Mouse (Mus musculus) CD8-positive naive resting alpha-beta T cell, adult 2 months (primary cell): ENCODE measurements around the gene BC037034.

ENCODE experiments used
- DNase-seq, 2 experiments: peaks; one replicate each; pipeline ENCODE4 v3.0.0; 2022; ENCODE audit warnings: low read depth in 2 of 2, low spot score in 2 of 2

The BC037034 gene

DNA sequence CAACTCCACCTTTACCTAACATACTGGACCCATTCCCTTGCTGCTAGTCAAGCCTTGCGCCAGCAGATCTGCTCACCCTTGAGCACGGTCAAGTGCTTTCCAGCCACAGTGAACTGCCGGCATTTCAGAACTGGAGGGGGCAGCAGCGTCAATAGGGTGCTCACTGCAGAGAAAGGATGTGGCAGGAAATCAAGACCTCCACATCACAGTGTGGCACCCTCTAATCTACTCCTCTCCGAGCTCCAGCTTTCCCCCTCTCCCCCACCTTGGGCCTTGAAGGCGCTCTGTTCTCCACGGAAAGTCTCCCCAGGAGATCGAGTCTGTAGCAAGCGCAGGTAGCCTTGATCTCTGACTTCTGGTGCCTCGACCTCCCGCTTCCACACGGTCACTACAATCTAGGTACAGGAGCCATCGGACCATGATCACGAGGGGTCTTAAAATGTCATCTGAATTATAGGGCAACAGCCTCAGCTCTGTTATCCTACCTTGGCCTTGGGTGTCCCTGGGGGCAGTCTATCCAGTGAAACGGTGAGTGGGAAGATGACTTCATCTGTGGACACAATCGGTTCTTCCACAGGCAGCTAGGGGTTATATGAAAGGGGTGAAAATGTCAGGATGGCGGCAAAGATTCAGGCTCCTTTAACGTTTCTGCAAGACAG, 1.1 kb downstream of the BC037034 start:
- no peak for DNase-seq

DNA sequence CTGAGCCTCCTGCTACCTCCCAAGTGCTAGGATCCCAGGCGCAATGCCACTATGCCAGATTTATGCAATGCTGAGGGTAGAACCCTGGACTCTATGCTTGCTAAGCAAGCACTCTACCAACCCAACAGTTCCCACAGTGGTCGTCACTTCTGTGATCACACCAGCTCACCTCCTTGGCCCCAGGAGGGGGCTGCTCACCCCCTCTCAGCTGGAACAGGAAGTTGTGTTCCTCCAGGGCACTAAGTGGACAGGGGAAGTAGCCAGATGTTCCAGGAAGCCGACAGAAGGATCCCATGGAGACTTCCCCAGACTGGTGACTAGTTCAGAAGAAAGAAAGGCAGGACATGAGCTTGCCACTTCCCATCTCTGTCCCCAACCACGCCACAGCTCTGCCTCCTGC, 1.8 kb downstream of the BC037034 start:
- no peak for DNase-seq

DNA sequence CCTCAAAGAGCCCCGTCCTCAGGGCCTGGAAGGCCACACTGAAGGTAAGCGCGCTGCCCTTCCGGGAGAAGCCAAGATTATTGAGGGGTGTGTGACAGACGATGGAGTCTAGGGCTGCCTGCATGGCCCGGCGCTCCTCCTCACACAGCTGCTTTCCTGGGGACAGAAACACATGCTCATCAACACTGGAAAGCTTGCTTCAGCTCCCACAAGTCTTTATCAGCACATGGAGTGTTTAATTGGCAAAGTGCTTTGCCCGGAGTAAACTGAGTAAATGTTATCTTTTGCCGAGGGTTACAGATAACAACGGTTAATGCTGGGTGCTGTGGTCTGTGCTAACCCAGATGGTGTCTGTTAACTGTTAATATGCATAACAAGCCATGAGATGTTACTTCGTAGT, 3.0 kb downstream of the BC037034 start:
- DNase-seq, result no peak

DNA sequence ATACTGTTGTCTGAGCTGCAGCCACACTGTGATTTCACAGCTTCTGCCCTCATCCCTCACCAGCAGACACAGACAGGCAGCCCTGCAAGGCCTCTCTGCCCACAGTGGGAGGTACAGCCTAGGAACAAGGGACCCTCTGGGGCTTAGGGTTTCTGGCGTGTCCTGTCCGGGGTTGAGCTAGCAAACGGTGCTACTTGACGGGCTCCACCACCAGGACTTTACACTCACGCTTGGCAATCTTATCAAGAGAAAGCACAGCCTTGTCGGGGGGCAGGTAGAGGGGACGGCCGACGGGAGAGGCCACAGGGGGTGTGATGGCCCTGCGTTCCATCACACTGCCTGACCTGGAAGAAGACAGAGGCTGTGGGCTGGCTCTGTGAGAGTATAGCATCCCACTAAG, 3.8 kb downstream of the BC037034 start:
- DNase-seq, result no peak

DNA sequence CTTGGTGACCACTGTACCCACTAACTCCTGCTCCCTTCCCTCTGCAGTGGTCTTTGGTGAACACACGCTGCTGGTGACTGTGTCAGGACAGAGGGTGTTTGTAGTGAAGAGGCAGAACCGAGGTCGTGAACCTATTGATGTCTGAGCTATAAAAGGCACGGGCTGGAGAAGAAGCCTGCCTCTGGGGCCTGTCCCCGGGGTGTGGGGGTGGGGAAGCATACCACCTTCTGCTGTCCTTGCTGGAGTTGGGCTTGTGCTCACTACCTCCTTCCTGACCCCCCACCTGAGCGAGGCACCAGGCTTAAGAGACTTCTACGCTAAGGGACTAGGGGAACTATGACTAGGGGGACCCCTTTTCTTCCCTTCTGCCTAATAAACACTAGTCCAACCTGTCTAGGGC, 4.8 kb downstream of the BC037034 start:
- DNase-seq, result no peak

DNA sequence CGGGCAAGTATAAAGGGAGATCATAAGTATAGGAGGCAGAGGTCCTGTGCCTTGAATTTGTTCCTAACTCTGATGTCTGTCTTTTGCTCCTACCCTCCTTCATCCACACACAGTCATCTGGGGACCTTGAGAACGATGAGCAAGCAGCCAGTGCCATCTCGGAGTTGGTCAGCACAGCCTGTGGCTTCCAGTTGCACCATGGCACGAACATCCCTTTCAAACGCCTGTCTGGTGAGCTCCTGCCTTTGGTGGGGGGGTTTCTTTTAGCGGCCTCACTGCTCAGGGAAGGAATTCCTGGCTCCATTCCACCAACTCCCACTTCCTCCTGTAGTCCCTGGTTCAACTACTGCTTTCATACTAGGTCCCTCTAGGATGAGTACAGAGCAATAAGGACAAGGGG, 5.3 kb downstream of the BC037034 start:
- no peak for DNase-seq

DNA sequence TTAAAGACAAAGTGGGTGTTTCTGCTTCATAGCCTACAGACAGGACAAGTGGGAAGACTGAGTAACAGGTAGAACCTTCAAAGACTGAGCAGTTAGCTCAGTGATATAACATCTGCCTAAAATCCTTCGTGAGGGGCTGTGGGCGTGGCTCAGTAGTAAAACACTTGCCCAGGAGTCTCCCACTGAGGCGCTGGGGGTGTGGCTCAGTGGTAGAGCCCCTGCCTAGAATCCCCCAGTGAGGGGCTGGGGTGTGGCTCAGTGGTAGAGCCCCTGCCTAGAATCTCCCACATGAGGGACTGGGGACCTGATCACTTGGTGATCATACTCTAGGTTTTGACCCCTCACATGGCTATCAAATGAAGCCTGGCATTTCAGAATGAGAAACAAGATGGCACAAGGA, 5.8 kb downstream of the BC037034 start:
- DNase-seq, result no peak

DNA sequence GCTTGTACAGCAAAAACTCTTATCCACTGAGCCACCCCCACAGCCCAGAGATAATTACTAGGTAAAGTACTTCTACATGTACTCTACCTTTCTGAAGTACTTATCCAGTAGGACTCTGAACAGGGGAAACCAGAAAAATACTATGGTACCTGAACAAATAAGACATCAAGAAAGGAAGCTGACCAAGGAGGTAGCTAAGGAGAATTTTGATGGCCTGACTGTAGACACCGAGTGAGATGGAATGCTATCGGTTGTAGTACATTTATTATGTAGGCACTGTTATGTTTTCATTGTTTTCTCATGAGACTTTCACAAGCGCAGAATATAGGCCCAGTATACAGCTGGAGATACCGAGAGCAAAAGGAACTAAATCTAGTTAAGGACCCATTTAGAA, 6.3 kb downstream of the BC037034 start:
- DNase-seq, result no peak

DNA sequence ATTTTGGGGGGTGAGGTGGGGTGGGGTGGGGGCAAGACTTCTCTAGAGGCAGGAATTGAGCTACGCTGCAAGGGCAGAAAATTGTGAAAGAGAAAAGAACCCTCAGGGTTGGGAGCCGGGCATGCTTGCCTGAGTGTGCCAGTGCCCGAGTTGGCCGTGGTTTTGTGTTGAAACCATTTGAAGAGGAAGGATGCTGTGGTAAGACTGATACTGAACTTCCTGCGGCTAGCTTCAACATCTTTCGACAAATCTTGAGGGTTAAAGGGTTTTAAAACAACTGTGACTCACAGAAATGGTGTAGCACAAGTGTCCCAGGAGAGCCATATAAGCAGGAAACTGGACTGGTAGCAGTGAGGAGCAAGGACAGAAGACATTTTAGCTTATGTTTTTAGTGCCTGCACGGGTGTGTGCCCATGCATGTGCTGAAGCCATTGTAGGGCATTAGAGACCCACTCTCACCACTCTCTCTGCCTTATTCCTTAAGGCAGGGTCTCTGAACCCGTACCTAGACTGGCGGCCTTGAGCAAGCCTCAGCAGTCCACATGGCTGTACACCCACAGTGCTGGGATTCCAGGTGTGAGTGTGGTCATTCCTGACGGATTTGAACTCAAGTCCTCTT, 6.8 kb downstream of the BC037034 start:
- peak in 1 of 2 experiments; percentile 39 for DNase-seq

DNA sequence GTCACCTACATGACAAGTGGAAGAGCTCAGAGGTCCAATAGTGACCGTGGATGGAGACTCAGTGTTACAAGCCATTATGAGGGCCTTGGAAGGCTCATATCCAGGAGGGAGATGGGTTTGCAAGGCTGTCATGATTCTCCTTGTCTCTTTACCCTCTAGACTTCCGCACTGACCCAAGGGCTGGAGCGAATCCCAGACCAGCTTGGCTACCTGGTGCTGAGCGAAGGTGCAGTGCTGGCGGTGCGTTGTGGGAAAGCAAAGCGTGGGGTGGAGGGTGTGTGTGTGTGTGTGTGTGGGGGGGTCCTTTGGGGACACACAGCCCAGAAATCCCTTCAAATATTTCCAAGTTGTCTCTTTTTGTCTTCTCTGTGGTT, 7.8 kb downstream of the BC037034 start:
- no peak for DNase-seq

DNA sequence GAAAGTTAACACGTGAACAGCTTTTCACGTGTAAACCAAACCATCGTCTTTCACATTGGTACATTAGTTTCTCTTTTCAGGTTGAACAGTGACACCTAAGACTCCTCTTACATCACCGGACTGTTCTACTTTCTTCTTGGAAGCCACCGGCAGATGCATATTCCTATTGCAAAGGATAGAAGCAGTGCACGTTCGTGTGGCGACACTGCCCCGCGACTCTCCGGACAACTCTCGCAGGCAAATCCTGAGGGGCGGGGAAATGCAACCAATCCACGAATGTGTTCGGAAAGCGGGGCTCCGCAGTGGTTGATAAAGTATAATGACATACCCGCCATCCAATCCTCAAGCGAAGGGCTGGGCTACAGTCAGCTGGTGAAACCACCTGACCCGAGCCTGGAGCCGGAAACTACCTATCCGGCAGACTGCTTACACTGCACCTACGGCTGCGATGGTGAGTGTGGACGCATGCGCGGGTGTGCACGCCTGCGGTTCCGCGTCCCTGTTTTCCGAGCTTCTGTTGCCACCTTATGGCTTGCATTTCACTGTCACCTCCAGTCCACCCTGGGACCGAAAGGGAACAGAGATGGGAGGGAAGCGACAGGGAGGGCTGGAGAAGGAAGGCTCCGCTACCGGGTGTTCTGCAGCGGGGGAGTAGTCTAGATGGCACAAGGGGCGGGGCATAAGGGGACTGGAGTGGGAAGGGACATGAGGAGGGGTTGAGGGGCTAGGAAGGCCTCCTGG, 8.3 kb downstream of the BC037034 start, which contains the start of gene Lamtor4:
Gene Lamtor4 (plus strand): TSS at position 130 of the 741 bp plus-strand sequence.
- DNase-seq, result peak; percentile 87 to 89

DNA sequence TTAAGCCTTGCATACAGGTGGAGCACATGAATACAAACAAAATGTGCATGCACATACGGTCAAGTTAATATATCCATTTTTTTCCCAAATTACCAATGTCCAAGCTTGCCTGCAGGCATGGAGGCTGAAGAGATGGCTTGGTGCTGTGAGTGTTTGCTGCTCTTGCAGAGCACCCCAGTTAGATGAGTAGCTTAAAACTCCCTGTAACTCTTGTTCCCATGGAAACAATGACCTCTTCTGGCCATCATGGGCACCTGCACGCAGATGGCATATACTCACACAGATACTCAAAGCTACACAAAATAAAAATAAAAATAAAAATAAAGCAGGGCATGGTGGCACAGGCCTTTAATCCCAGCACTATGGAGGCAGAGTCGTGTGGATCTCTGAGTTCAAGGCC, 10.8 kb downstream of the BC037034 start:
- no peak for DNase-seq

DNA sequence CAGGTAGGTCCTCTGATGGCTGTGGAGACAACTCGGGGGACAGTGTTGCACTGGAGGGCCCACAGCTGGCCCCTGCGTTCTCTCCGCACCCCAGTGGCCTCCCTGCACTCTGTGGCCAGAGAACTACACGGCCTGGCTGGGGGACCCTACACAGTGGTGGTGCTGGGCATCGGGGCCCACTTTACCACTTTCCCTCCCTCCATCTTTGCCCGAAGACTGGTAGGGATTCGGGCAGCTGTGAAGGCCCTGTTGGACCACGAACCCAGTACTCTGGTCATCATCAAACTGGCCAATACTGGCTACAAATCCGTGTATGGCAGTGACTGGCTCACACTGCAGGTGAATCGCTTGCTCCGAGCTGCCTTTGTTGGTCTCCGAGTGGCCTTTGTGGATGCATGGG, 12.7 kb downstream of the BC037034 start:
- no peak for DNase-seq

DNA sequence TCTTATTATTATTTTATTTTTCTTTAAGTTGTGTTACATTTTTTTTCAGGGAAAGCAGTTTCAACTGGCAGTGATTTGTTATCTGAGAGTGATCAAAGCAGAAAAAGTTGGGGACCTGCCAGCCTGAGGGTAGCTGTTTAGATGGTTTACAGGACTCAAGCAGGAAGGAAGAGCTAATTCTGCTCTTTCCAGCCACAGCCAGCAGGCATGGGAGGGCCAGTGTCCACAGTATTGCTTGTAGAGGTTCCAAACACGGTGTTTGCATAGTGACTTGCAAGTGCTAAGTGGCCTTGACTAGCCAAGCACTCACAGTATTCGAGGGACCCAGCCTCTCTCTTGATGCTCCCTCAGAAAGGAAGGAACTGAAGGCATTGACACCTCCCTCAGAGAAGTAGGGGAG, 22.3 kb downstream of the BC037034 start:
- DNase-seq, result no peak

DNA sequence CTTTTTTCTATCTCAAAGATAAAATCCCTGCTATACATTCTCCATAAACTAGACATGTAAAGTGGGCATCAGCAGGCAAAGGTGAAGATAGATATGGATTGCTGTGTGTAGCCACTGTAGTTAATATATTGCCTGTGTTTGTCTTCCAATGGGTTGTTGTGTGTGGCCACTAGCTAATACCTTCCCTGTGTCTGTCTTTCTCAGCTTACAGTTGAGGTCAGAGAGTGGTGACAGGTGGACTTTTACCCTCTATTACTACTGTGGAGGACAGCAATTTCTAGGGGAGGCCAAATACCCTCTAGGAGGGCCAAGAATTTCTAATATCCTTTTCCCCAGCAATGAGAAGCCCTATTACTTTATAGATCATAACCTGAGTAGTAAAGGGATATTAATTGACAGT, 29.6 kb downstream of the BC037034 start:
- no peak for DNase-seq

DNA sequence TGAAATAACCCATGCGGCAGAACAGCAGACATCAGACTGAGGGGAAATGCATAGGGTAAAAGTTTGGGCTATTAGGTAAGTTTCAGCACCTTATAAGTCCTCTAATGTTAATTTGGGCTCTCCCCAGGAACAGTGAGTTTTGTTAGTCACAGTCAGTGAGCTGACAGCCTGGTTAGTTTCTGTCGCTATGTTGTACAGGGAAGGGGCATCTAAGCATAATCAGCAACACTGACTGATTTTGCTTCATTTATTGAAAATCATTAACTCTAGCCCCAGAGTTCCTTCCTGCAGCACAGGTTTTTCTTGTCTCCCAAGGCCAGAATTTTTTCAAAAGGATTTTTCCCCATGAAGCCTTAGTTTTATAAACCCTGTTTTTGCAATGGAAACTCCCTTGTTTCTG, 30.1 kb downstream of the BC037034 start:
- no peak for DNase-seq

DNA sequence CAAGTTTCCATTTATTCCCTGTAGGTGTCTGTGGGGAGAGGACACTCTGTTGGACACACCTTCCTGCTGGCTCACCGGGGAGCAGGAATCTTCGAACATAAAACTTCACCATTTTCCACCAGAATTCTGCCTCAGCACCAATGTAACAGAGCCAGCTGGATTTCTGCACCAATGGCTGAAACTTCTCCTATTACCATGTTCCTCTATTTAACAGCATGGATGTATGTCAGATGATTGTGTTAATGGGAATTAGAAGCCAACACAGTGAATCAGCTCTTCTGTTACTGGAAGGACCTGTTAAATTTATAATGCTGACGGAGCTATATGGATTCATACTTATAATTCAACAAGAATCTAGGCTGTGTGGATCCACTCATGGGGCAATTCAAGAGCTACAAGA, 34.3 kb downstream of the BC037034 start:
- no peak for DNase-seq

DNA sequence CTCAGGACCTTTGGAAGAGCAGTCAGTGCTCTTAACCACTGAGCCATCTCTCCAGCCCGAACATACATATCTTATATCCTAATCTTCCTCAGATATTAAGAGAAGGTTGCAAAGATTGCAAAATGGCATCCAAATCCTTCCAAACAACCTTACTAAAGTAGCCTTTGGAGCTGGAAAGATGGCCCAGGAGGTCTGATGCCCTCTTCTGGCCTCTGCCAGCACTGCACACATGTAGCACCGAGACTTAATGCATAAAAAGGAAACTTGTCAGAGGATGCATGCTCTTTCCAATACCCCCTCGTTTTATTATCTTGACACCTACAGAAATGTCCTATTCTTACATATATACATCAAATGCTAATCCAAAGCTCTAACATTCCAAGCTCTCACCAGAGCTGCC, 35.8 kb downstream of the BC037034 start:
- DNase-seq, result peak in 1 of 2 experiments; percentile 33

DNA sequence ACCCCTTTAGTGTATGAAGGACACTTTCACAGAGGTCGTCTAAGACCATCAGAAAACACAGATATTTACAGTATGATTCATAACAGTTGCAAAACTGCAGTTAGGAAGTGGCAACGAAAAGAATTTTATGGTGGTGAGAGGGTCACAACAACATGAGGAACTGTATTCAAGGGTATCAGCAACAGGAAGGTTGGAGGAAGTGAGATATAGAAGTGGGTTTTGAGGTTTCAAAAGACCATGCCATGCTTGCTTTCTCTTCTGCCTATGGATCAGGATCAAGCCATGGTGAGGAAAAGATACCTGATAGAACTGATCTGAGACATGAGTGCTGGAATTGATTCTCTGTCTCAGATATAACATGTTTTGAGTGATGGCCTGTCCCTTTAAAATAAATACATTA, 36.5 kb downstream of the BC037034 start:
- no peak for DNase-seq

DNA sequence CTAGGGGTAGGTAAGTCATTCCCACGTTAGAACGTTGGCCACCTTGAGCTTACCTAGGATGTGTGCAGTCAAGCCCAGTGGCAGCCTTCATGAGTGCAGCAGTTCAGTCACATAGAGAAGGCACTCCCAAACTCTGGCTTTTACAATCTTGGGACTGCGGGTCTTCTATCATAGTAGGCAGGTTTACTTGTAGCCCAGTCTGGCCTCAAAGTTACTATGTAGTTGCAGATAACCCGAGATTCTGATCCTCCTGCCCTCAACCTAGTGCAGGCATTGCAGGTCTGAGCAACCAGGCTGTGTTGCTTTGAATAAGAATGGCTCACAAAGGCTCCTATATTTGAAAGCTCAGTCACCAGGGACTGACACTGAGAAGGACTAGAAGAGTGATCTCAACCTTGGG, 37.3 kb downstream of the BC037034 start:
- DNase-seq, result no peak

DNA sequence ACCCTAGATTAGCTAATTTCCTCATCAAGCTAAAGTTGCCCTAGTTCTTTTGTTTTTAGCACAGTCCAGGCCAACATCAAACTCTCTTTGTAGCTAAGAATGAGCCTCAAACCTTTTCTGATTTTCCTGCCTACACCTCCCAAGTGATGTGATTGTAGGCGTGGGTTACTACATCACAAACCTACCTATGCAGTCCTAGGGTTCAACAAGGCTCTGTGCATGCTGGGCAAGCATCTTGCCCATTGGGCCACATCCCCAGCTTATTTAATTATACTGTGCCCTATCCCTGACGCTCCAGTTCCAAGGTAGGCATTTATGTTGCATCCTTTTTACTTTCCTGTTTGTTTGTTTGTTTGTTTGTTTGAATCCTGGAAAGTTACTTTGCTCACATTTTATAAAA, 38.1 kb downstream of the BC037034 start, which contains the start of gene Nxpe5:
Gene Nxpe5 (plus strand): TSS at position 199 of the 400 bp plus-strand sequence.
- DNase-seq, result no peak

DNA sequence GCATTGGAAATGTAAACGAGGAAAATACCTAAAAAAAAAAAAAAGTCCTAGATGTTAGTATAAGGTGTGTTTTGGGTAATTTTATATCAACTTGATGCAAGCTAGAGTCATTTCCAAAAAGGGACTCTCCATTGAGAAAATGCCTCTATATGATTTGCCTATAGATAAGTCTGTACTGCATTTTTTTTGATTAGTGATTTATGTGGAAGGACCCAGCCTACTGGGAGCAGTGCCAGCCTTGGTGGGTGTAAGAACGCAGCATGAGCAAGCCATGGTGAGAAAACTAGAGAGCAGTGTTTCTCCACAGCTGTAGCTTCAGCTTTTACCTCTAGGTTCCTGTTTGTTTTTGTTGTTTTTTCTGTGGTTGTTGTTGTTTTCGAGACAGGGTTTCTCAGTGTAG, 40.5 kb downstream of the BC037034 start:
- DNase-seq, result no peak
